Mouse (Mus musculus): ENCODE measurements around the gene Praf2.

DNA sequence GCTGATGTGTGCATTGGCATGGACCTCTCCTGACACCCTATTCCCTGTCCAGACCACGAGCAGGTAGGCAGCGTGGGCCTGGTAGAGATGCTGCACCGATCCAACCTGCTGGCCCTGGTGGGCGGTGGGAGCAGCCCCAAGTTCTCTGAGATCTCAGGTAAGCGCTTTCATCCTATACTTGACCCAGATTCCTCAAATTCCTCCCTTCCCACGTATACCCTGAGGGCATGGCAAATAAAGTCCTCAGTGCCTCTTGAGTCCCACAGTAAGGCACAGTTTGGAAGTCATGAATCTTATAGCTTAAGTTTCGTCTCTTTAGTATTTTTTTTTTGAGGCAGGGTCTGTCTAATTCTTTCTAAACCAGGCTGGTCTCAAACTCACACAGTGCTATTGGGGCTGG is 4.1 kb upstream of the Praf2 start:
- TF ChIP-seq POLR2A (IDR thresholded peaks at IDR 0.05; ENCODE audit: insufficient read depth, low read depth, low read length): no peak
- no peak for TF ChIP-seq CTCF (IDR thresholded peaks at IDR 0.05)
- TF ChIP-seq EP300 (IDR thresholded peaks at IDR 0.05; ENCODE audit: insufficient read depth, low read depth, low read length): no peak

All from heart, adult 2 months (tissue).